Mouse (Mus musculus): ENCODE measurements around the gene Tcf15.

GRCm38 (mm10) chr2:152193346-152193710, 50.0 kb downstream of the Tcf15 start:
- no peak for TF ChIP-seq POLR2A (IDR thresholded peaks at IDR 0.05; ENCODE audit: borderline replicate concordance, control insufficient read depth, low read depth, low read length)
- TF ChIP-seq CTCF (IDR thresholded peaks at IDR 0.05; ENCODE audit: control insufficient read depth, insufficient read depth, low read length): no peak

All from bone marrow, adult 2 months (tissue).